Mouse (Mus musculus): ENCODE measurements around the gene Syt3. TPM values are rescaled to one million over a fixed set of nuclear protein-coding genes. Genes with fewer than 3 reads are reported as not detected.

Syt3 gene
- total RNA-seq, 2 experiments from 2014 or later: 2.5 to 4.2 TPM

- no peak for DNase-seq
Observed at GRCm38 (mm10) chr7:44444886-44445527, 61.1 kb downstream of the Syt3 start.

GRCm38 (mm10) chr7:44445528-44445923 is 61.6 kb downstream of the Syt3 start:
- DNase-seq: no peak

- DNase-seq: no peak
Observed at GRCm38 (mm10) chr7:44446070-44446855, 62.4 kb downstream of the Syt3 start.

Other genes starting within 250 kb of the Syt3 start
- gene Klk1b16, start 247.3 kb upstream of the Syt3 start, total RNA-seq (2021): not detected
- not detected for gene Klk1b24, start 195.9 kb upstream of the Syt3 start, total RNA-seq (2021)
- not detected for gene Klk1b3, start 185.9 kb upstream of the Syt3 start, total RNA-seq (2021)
- not detected for gene Klk1b4, start 176.7 kb upstream of the Syt3 start, total RNA-seq (2021)
- gene Klk1b5, start 168.2 kb upstream of the Syt3 start, total RNA-seq (2021): not detected
- under 1 TPM in 1 of 2 experiments, not detected in 1; 0.45 TPM for gene Klk1, start 158.7 kb upstream of the Syt3 start, total RNA-seq (2021)
- gene Gm36864, start 147.9 kb upstream of the Syt3 start, total RNA-seq (2021): not detected
- under 1 TPM; 0.67 to 0.78 TPM for gene 1700028J19Rik, start 137.4 kb upstream of the Syt3 start, total RNA-seq (2021)
- gene 2410002F23Rik, start 137.4 kb upstream of the Syt3 start, total RNA-seq (2021): 100 to 1,000 TPM in 1 of 2 experiments, 10 to 100 TPM in 1; 92.1 to 104 TPM
- not detected for gene Acp4, start 126.7 kb upstream of the Syt3 start, total RNA-seq (2021)
- gene Gm15517, start 122.7 kb upstream of the Syt3 start, total RNA-seq (2021): not detected
- 1 to 10 TPM; 4.2 to 5.4 TPM for gene Clec11a, start 77.2 kb upstream of the Syt3 start, total RNA-seq (2021)
- 1 to 10 TPM; 4.3 to 6.3 TPM for gene Shank1, start 73.8 kb upstream of the Syt3 start, total RNA-seq (2021)
- 1 to 10 TPM in 1 of 2 experiments, under 1 TPM in 1; 0.57 to 1.4 TPM for gene 1700008O03Rik, start 1.7 kb downstream of the Syt3 start, total RNA-seq (2021)
- gene Lrrc4b, start 44.9 kb downstream of the Syt3 start, total RNA-seq (2021): 10 to 100 TPM in 1 of 2 experiments, 1 to 10 TPM in 1; 5.5 to 10.0 TPM
- gene Aspdh, start 81.3 kb downstream of the Syt3 start, total RNA-seq (2021): 10 to 100 TPM in 1 of 2 experiments, 1 to 10 TPM in 1; 8.4 to 14.5 TPM
- 10 to 100 TPM; 42.2 to 52.0 TPM for gene Josd2, start 83.9 kb downstream of the Syt3 start, total RNA-seq (2021)
- gene Emc10, start 112.4 kb downstream of the Syt3 start, total RNA-seq (2021): 10 to 100 TPM; 88.8 to 91.1 TPM
- 10 to 100 TPM; 12.4 to 16.0 TPM for gene Fam71e1, start 112.5 kb downstream of the Syt3 start, total RNA-seq (2021)
- 10 to 100 TPM; 31.9 to 40.8 TPM for gene Mybpc2, start 140.6 kb downstream of the Syt3 start, total RNA-seq (2021)
- 1 to 10 TPM; 6.5 to 7.3 TPM for gene Spib, start 148.0 kb downstream of the Syt3 start, total RNA-seq (2021)
- gene Pold1, start 164.7 kb downstream of the Syt3 start, total RNA-seq (2021): 10 to 100 TPM; 20.6 to 30.7 TPM
- 10 to 100 TPM; 90.7 to 91.0 TPM for gene Nr1h2, start 169.8 kb downstream of the Syt3 start, total RNA-seq (2021)
- gene Napsa, start 188.3 kb downstream of the Syt3 start, total RNA-seq (2021): 1 to 10 TPM; 3.2 to 3.9 TPM
- gene Kcnc3, start 206.6 kb downstream of the Syt3 start, total RNA-seq (2021): 1 to 10 TPM; 4.7 to 4.8 TPM

Data from adrenal gland, postnatal 10 days (tissue).